Comparison of ENCODE assay signal across 20 mouse cellular contexts in the genomic region with DNA sequence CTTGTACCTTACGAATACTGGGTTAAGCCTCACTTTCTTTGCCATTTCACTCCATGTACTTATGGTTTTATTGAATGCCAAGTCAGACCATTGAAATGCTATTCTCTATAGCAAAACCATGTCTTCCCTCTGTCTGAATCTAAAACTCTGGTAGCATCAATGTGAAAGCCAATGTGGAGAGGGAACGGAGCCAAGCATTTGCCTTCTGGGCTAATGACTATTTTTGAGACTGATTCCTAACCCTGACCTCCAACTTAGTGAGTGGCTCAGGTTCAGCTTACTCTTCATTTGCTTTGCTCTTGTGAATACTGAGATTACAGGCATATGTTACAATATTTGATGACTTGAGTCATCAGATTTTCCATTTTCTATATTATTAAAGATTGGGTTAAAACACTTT. TPM values are rescaled to one million over a fixed set of nuclear protein-coding genes. Genes with fewer than 3 reads are reported as not detected.
A peak's percentile ranks its signal among the peaks of the same experiment; 100 is the strongest.
DNase-seq lines count a peak whose midpoint lies in the region; ATAC-seq lines count a peak whose summit lies in the region.
"Had no signal": no experiment of that assay in that cellular context is flagged by ENCODE, and none has a peak within 500 bp of the region (broad histone marks: within the 10 kb centered on the region; RNA-seq: fewer than 3 reads in every experiment).

No protein-coding gene starts in this region.

- DNase-seq in cerebellum, adult 11 months: no peak
- peak; percentile 52 for DNase-seq in cerebellum, adult 9-10 months
- DNase-seq in cerebellum, adult 8-10 months: no peak
- peak; percentile 36 for DNase-seq in cerebellum, adult 9-11 months
- DNase-seq in cerebellum, postnatal 14 days: no peak
- peak; percentile 56 for DNase-seq in brain, adult 2 months (ENCODE audit: low read depth, low spot score)
- DNase-seq in thymus, postnatal 0 days (ENCODE audit: low spot score): no peak
- DNase-seq: adrenal gland, adult 2 months; adrenal gland, adult 8-10 months; adrenal gland, postnatal 10 days; adrenal gland, postnatal 14 days; adrenal gland, postnatal 25 days; adrenal gland, postnatal 36 days; B cell, adult 2 months; cerebellum, adult 11-12 months; cerebellum, postnatal 10 days had no signal

- peak; percentile 20; the same call in 1 of the 2 replicates for ATAC-seq in cerebellum, adult (ENCODE audit: insufficient number of reproducible peaks, low FRiP score, low TSS enrichment)
- ATAC-seq: activated CD4-positive, CD25-positive, alpha-beta regulatory T cell, adult 4 months; CD4-positive, CD25-positive, alpha-beta regulatory T cell, adult 4 months; Patski had no signal

RNA-seq across cellular contexts. Expression of gene Syt1, which starts 23.5 kb away (rescaled TPM):
- polyA plus RNA-seq in thymus, postnatal 0 days (2015; fragmentation: Nextera tagmentation; extraction: Ambion mirVana): 1.3 and 1.8 TPM in 2 replicates
- polyA plus RNA-seq: CD4-positive, CD25-positive, alpha-beta regulatory T cell, adult 4 months had no signal

Comparison
In these comparisons a context has a peak if more than half of its experiments do, and no peak if none do; other contexts are left out.
1. DNase-seq: peak in cerebellum, adult 9-10 months (single experiment), cerebellum, adult 9-11 months (single experiment) and brain, adult 2 months (single experiment); none in cerebellum, adult 11 months (single experiment), cerebellum, adult 8-10 months (single experiment), cerebellum, postnatal 14 days (0 of 2) and thymus, postnatal 0 days (single experiment).